In genomic region chr3:121693001-121693730, GRCm38 (mm10) we compare ENCODE assay signal across 16 mouse cellular contexts. TPM values are rescaled to one million over a fixed set of nuclear protein-coding genes. Genes with fewer than 3 reads are reported as not detected.
A peak's percentile ranks its signal among the peaks of the same experiment; 100 is the strongest.
DNase-seq lines count a peak whose midpoint lies in the region; ATAC-seq and TF ChIP-seq lines count a peak whose summit lies in the region.
"Had no signal": no experiment of that assay in that cellular context is flagged by ENCODE, and none has a peak within 500 bp of the region (broad histone marks: within the 10 kb centered on the region; RNA-seq: fewer than 3 reads in every experiment).

No protein-coding gene starts in this region.

- 64% methylated on average over 13 of the region's 13 CpGs for WGBS in liver, adult 2 months
- 45% methylated on average over 13 of the region's 13 CpGs for WGBS in liver, embryonic 12.5 days (ENCODE audit: insufficient replicate concordance)

- H3K9me3 ChIP-seq in liver, embryonic 12.5 days (replicated peaks) = no peaks in the 10 kb centered on the region

- DNase-seq in adrenal gland, adult 2 months = peak; percentile 31
- no peak for DNase-seq in adrenal gland, postnatal 4 days (ENCODE audit: low spot score in 2 of 2)
- DNase-seq in liver, adult 2 months (ENCODE audit: extremely low read depth, low read depth, low spot score) = peak; percentile 63
- DNase-seq in c-Kit-positive CD71-negative TER-119-negative erythroid progenitor cells, embryonic 14.5 days (ENCODE audit: low read depth) = peak; percentile 25
- DNase-seq in thymus, postnatal 10 days (ENCODE audit: low spot score in 2 of 2) = no peak
- DNase-seq in kidney, postnatal 14 days = no peak
- DNase-seq: cerebellum, adult 11 months; spleen, adult 18-20 months had no signal

- H3K27ac ChIP-seq in liver, adult 2 months (replicated peaks; ENCODE audit: insufficient read depth, low read depth, low read length) = 0 out of 2 replicates have a peak overlapping the region, but pooled peaks have one; percentile 12
- no peak overlapping the region for H3K27ac ChIP-seq in liver, embryonic 12.5 days
- H3K27ac ChIP-seq: liver, embryonic 14.5 days had no signal

- no peak overlapping the region for H3K9ac ChIP-seq in liver, adult 2 months (ENCODE audit: low read depth, low read length)
- no peak overlapping the region for H3K9ac ChIP-seq in liver, embryonic 12.5 days
- H3K9ac ChIP-seq: liver, embryonic 14.5 days had no signal

- no peaks in the 10 kb centered on the region for H3K27me3 ChIP-seq in liver, adult 2 months (ENCODE audit: control insufficient read depth, insufficient read depth, low read length)
- 0 out of 2 replicates have a peak, but pooled peaks cover 3% of the 10 kb centered on the region for H3K27me3 ChIP-seq in liver, embryonic 12.5 days (replicated peaks)

- no peaks in the 10 kb centered on the region for H3K36me3 ChIP-seq in liver, adult 2 months (ENCODE audit: control insufficient read depth, insufficient read depth, low read length)
- no peaks in the 10 kb centered on the region for H3K36me3 ChIP-seq in liver, embryonic 12.5 days

- TF ChIP-seq CTCF in liver, adult 2 months (IDR thresholded peaks at IDR 0.05; ENCODE audit: low read depth, low read length) = peak; percentile 26; the same call in 1 of the 2 replicates

- H3K4me2 ChIP-seq in liver, embryonic 12.5 days = no peak overlapping the region

- H3K4me3 ChIP-seq in liver, adult 2 months (ENCODE audit: insufficient read depth, low read depth, low read length) = no peak overlapping the region
- no peak overlapping the region for H3K4me3 ChIP-seq in liver, embryonic 12.5 days

- no peak for ATAC-seq in liver, embryonic 12.5 days
- ATAC-seq in neutrophil, adult 5-6 weeks (ENCODE audit: extremely low read depth, insufficient number of reproducible peaks, low FRiP score, poor library complexity, severe bottlenecking) = peak; percentile 65

- no peaks in the 10 kb centered on the region for H3K79me2 ChIP-seq in liver, adult 2 months (ENCODE audit: control insufficient read depth, insufficient read depth, low read length)

- TF ChIP-seq POLR2A in liver, adult 2 months (IDR thresholded peaks at IDR 0.05; ENCODE audit: extremely low read depth, insufficient read depth, low read length) = no peak

- peaks cover 2% of the 10 kb centered on the region; the same call in 1 of the 2 replicates for H3K4me1 ChIP-seq in liver, adult 2 months (ENCODE audit: control insufficient read depth, insufficient read depth, low read length)
- peaks cover 7% of the 10 kb centered on the region; the same call in 1 of the 2 replicates for H3K4me1 ChIP-seq in liver, embryonic 12.5 days

RNA-seq across cellular contexts. Expression of gene 4930432M17Rik, which starts 22.6 kb away (rescaled TPM):
- not detected for total RNA-seq in adrenal gland, adult 2 months (2021)
- not detected in 2 replicates for polyA plus RNA-seq in adrenal gland, adult 2 months (2012; rRNA removed)
- total RNA-seq in adrenal gland, postnatal 4 days (2021) = not detected
- not detected in 2 replicates for total RNA-seq in liver, adult 2 months (2014; rRNA removed)
- polyA plus RNA-seq in liver, adult 2 months (2012; rRNA removed) = not detected in 2 replicates
- not detected in 2 replicates for polyA plus RNA-seq in liver, embryonic 12.5 days (2016; fragmentation: Nextera tagmentation; extraction: Ambion mirVana)
- total RNA-seq in neutrophil, adult 5-6 weeks (2017) = not detected in 2 replicates
- total RNA-seq: heart, adult 18-20 months; heart, postnatal 25 days; left cerebral cortex, postnatal 10 days had no signal
- polyA plus RNA-seq: frontal cortex, adult 2 months; large intestine, adult 2 months; liver, embryonic 14.5 days had no signal

RNA-seq across cellular contexts. Expression of gene F3, which starts 30.2 kb away (rescaled TPM):
- 10 to 100 TPM in 1 of 2 experiments, 1 to 10 TPM in 1; 8.0 to 22.4 TPM for total RNA-seq in adrenal gland, adult 2 months (2021)
- polyA plus RNA-seq in adrenal gland, adult 2 months (2012; rRNA removed) = 12.7 and 19.4 TPM in 2 replicates
- 1 to 10 TPM; 5.8 to 8.3 TPM for total RNA-seq in adrenal gland, postnatal 4 days (2021)
- 5.1 and 6.4 TPM in 2 replicates for total RNA-seq in liver, adult 2 months (2014; rRNA removed)
- 2.3 and 2.7 TPM in 2 replicates for polyA plus RNA-seq in liver, adult 2 months (2012; rRNA removed)
- 0.42 and 0.43 TPM in 2 replicates for polyA plus RNA-seq in liver, embryonic 12.5 days (2016; fragmentation: Nextera tagmentation; extraction: Ambion mirVana)
- 0.58 TPM in 1 of 2 replicates, not detected in the other for total RNA-seq in neutrophil, adult 5-6 weeks (2017)

Comparison
In these comparisons a context has a peak if more than half of its experiments do, and no peak if none do; other contexts are left out.
1. DNase-seq: peak in adrenal gland, adult 2 months (single experiment), liver, adult 2 months (single experiment) and c-Kit-positive CD71-negative TER-119-negative erythroid progenitor cells, embryonic 14.5 days (single experiment); none in adrenal gland, postnatal 4 days (0 of 2), thymus, postnatal 10 days (0 of 2) and kidney, postnatal 14 days (single experiment).